Mouse (Mus musculus): ENCODE results near the gene Olfr1411. TPM values are rescaled to one million over a fixed set of nuclear protein-coding genes. Genes with fewer than 3 reads are reported as not detected.

Gene Olfr1411
- total and polyA plus RNA-seq, 2 experiments from 2014 or later, result not detected

DNA sequence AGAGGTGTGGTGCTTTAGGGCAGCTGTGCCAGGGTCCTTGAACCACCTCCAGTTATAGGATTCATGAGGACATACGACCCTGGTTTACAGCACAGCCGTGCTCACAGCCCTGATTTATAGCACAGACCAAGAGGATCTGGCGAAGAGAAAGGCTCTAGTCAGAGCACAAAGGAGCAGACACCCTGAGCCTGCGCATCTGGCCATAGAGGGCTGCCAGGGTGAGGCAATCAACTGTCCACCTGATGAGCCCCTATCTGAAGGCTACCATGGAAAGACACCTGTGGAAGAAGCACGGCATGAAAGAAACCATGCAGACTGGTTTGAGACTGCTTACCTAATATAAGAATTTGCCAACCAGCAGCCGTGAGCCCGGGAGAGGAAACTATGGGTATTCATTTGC lies 52.4 kb downstream of the Olfr1411 start:
- no peak for TF ChIP-seq CTCF (IDR thresholded peaks at IDR 0.05; ENCODE audit: low read depth)
- Histone ChIP-seq H3K36me3 (ENCODE audit: insufficient read depth) (no peaks in the 10 kb centered on the region), H3K4me2 (ENCODE audit: low read depth) (no peak overlapping the region), H3K9ac (no peak overlapping the region), H3K27ac (ENCODE audit: low read depth, low read length) (no peak overlapping the region), H3K27me3 (ENCODE audit: insufficient read depth, low read length) (no peaks in the 10 kb centered on the region; the same call in 1 of the 2 replicates), H3K9me3 (ENCODE audit: low read length) (no peaks in the 10 kb centered on the region), H3K4me3 (ENCODE audit: low read depth, low read length) (no peak overlapping the region), H3K4me1 (ENCODE audit: insufficient read depth) (no peaks in the 10 kb centered on the region)
- ATAC-seq (no peak), DNase-seq (no peak)
- 83% methylated on average over 7 of the region's 7 CpGs for WGBS

DNA sequence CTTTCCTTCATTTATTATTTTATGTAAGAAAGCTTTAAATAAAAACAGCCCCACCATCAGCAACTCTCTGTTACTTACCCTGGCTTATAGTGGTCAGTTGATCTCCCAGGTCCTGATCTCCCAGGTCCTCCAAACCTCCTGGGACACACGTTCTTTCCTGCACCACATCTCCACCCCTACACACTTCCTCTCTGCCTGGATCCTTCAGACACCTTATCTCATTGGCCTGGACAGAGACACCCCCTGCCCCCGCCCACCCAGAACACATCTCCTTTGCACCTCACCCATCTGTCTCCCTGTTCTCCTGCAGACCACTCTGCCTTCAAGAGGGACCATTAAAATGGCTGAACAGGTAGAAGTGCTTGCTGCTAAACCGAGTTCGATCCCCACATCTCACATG lies 52.8 kb downstream of the Olfr1411 start:
- WGBS, result 73% methylated on average over 4 of the region's 4 CpGs
- H3K4me3 ChIP-seq (ENCODE audit: low read depth, low read length), result no peak overlapping the region
- no peak for DNase-seq

More for the DNA sequence above, 52.8 kb downstream of the Olfr1411 start:
- H3K36me3 ChIP-seq (ENCODE audit: insufficient read depth), result no peaks in the 10 kb centered on the region
- TF ChIP-seq CTCF (IDR thresholded peaks at IDR 0.05; ENCODE audit: low read depth), result no peak
- H3K27me3 ChIP-seq (ENCODE audit: insufficient read depth, low read length), result no peaks in the 10 kb centered on the region; the same call in 1 of the 2 replicates
- ATAC-seq, result no peak
- H3K4me1 ChIP-seq (ENCODE audit: insufficient read depth), result no peaks in the 10 kb centered on the region
- no peaks in the 10 kb centered on the region for H3K9me3 ChIP-seq (ENCODE audit: low read length)
- H3K27ac ChIP-seq (ENCODE audit: low read depth, low read length), result no peak overlapping the region
- H3K4me2 ChIP-seq (ENCODE audit: low read depth), result no peak overlapping the region
- H3K9ac ChIP-seq, result no peak overlapping the region

Other genes starting within 250 kb of the Olfr1411 start
- gene Ndufa10, start 120.6 kb upstream of the Olfr1411 start, total RNA-seq (2014; rRNA removed), result 181 and 182 TPM in 2 replicates
- gene Ndufa10, start 120.6 kb upstream of the Olfr1411 start, polyA plus RNA-seq (2015; fragmentation: Nextera tagmentation; extraction: Ambion mirVana), result 335 and 345 TPM in 2 replicates
- gene Olfr1416, start 109.3 kb upstream of the Olfr1411 start, total RNA-seq (2014; rRNA removed), result not detected in 2 replicates
- gene Olfr1416, start 109.3 kb upstream of the Olfr1411 start, polyA plus RNA-seq (2015; fragmentation: Nextera tagmentation; extraction: Ambion mirVana), result not detected in 2 replicates
- gene Olfr1415, start 98.3 kb upstream of the Olfr1411 start, total RNA-seq (2014; rRNA removed), result not detected in 2 replicates
- not detected in 2 replicates for gene Olfr1415, start 98.3 kb upstream of the Olfr1411 start, polyA plus RNA-seq (2015; fragmentation: Nextera tagmentation; extraction: Ambion mirVana)
- not detected in 2 replicates for gene Olfr1414, start 75.8 kb upstream of the Olfr1411 start, total RNA-seq (2014; rRNA removed)
- not detected in 2 replicates for gene Olfr1414, start 75.8 kb upstream of the Olfr1411 start, polyA plus RNA-seq (2015; fragmentation: Nextera tagmentation; extraction: Ambion mirVana)
- gene Olfr1413, start 23.1 kb upstream of the Olfr1411 start, total RNA-seq (2014; rRNA removed), result not detected in 2 replicates
- gene Olfr1413, start 23.1 kb upstream of the Olfr1411 start, polyA plus RNA-seq (2015; fragmentation: Nextera tagmentation; extraction: Ambion mirVana), result not detected in 2 replicates
- gene Olfr1412, start 8.6 kb upstream of the Olfr1411 start, total RNA-seq (2014; rRNA removed), result not detected in 2 replicates
- not detected in 2 replicates for gene Olfr1412, start 8.6 kb upstream of the Olfr1411 start, polyA plus RNA-seq (2015; fragmentation: Nextera tagmentation; extraction: Ambion mirVana)
- gene Olfr1410, start 11.4 kb downstream of the Olfr1411 start, total RNA-seq (2014; rRNA removed), result not detected in 2 replicates
- not detected in 2 replicates for gene Olfr1410, start 11.4 kb downstream of the Olfr1411 start, polyA plus RNA-seq (2015; fragmentation: Nextera tagmentation; extraction: Ambion mirVana)
- not detected in 2 replicates for gene Olfr12, start 23.4 kb downstream of the Olfr1411 start, total RNA-seq (2014; rRNA removed)
- gene Olfr12, start 23.4 kb downstream of the Olfr1411 start, polyA plus RNA-seq (2015; fragmentation: Nextera tagmentation; extraction: Ambion mirVana), result not detected in 2 replicates
- gene Cops9, start 47.6 kb downstream of the Olfr1411 start, total RNA-seq (2014; rRNA removed), result 202 and 291 TPM in 2 replicates
- gene Cops9, start 47.6 kb downstream of the Olfr1411 start, polyA plus RNA-seq (2015; fragmentation: Nextera tagmentation; extraction: Ambion mirVana), result 569 and 710 TPM in 2 replicates
- gene Otos, start 54.4 kb downstream of the Olfr1411 start, total RNA-seq (2014; rRNA removed), result 0.08 TPM in 1 of 2 replicates, not detected in the other
- 0.21 and 0.92 TPM in 2 replicates for gene Otos, start 54.4 kb downstream of the Olfr1411 start, polyA plus RNA-seq (2015; fragmentation: Nextera tagmentation; extraction: Ambion mirVana)
- 132 and 173 TPM in 2 replicates for gene Gpc1, start 237.2 kb downstream of the Olfr1411 start, total RNA-seq (2014; rRNA removed)
- 47.4 and 52.8 TPM in 2 replicates for gene Gpc1, start 237.2 kb downstream of the Olfr1411 start, polyA plus RNA-seq (2015; fragmentation: Nextera tagmentation; extraction: Ambion mirVana)